Mouse (Mus musculus): ENCODE measurements around the gene Fem1b.

DNA sequence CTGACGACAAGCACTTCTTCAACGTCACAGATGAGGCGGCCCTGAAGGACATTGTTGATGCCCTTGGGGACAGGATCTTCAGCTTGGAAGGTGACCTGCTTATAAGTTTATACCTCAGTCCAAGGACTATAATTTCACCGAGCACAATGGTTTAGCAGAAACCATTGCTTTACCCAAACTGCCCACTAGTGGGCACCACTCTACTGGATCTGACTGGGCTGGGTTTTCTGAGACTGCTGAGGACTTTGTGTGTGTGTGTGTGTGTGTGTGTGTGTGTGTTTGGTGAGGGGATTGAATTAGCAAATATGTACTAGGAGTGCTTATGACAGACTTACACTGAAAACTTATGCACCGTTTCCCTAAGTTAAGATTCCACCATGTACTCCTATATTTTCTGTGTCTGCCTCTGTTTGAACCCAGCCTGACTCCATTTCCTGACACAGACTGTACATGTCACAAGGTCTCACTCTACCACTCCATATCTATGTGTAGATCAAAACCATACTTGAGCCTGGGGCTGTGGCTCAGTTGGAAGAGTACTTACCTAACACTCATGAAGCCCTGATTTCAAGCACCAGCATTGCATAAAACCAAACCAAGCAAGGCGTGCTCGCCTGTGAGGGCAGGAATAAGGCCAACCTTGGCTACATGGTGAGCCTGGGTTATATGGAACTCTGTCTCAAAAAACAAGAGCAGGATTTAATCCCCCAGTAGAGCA lies 67.0 kb downstream of the Fem1b start:
- TF ChIP-seq CTCF (IDR thresholded peaks at IDR 0.05; ENCODE audit: low read depth, low read length) (peak; percentile 63), TAL1 (conservative IDR thresholded peaks at IDR 0.05; ENCODE audit: low read depth, low read length) (no peak), GATA1 (IDR thresholded peaks at IDR 0.05; ENCODE audit: borderline replicate concordance, low read length) (no peak), GATA2 (IDR thresholded peaks at IDR 0.05; ENCODE audit: borderline replicate concordance, low read depth, low read length) (no peak)

Measured in G1E (cell line).